Mouse (Mus musculus): ENCODE measurements around the gene Zfp536. TPM values are rescaled to one million over a fixed set of nuclear protein-coding genes. Genes with fewer than 3 reads are reported as not detected.

Zfp536 gene
- polyA plus RNA-seq (2015; fragmentation: Nextera tagmentation; extraction: Ambion mirVana): 9.4 and 10.7 TPM in 2 replicates

DNA sequence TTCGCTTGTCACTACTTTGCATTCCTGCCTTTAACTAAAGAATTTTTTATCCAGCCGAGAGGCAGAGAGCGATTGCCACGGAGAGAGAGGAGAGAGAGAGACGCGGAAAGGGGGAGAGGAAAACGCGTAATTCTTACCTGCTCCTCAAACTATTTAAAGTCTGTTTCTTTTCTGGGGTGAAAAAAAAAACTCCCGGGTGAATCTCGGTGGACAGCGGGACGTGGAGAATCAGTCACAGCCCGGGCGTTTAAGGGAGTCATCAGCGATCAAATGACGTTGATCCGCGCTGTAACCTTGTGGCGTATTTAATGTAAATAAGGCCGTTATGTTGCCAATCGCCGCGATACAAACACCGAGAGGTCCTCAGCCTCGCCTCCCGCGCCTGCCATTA is at the start of gene Zfp536:
TSS of gene Zfp536 (minus strand) at position 330 of the 391 bp plus-strand sequence.
- H3K4me1 ChIP-seq: peaks cover 40% of the 10 kb centered on the region
- H3K27me3 ChIP-seq: peaks cover 81% of the 10 kb centered on the region
- H3K36me3 ChIP-seq: no peaks in the 10 kb centered on the region
- peak within 1 kb of the TSS; percentile 99 for H3K4me2 ChIP-seq
- under 1% methylated on average over 27 of the region's 27 CpGs for WGBS
- H3K9ac ChIP-seq: peak within 1 kb of the TSS; percentile 64
- H3K27ac ChIP-seq: no peak within 1 kb of the TSS
- no peak for ATAC-seq (ENCODE audit: borderline replicate concordance, extremely low read depth, low FRiP score, low TSS enrichment)
- no peaks in the 10 kb centered on the region for H3K9me3 ChIP-seq
- H3K4me3 ChIP-seq: peak within 1 kb of the TSS; percentile 60

DNA sequence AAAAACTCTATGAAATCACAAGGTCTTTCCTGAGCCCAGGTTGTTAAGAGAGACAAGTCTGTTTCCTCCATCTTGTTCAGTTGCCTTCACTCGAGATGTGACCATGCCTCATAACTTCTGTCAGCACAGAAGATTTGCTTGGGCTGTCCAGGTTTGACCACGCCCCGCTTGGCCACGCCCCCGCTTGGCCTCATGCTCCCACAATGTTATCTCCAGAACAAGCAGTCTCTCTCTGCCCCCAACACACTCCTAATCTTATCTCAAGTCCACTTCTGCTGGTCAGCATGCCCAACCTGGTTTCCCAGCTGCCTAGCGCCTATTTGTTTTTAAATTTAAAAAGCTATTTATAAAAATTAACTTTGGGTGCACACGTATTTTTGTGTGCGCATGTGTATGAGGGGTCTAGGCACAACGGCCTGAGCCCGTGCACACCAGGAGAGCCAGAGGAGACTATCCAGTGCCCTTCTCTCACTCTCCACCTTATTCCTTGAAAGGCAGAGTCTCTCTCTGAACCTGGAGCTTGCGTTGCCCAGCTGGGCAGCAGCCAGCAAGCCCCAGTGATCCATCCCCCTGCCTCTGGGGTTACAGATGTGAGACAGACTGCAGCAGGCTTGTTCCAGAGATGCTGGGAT is 47.3 kb upstream of the Zfp536 start:
- no peak overlapping the region for H3K27ac ChIP-seq
- no peak for ATAC-seq (ENCODE audit: borderline replicate concordance, extremely low read depth, low FRiP score, low TSS enrichment)

DNA sequence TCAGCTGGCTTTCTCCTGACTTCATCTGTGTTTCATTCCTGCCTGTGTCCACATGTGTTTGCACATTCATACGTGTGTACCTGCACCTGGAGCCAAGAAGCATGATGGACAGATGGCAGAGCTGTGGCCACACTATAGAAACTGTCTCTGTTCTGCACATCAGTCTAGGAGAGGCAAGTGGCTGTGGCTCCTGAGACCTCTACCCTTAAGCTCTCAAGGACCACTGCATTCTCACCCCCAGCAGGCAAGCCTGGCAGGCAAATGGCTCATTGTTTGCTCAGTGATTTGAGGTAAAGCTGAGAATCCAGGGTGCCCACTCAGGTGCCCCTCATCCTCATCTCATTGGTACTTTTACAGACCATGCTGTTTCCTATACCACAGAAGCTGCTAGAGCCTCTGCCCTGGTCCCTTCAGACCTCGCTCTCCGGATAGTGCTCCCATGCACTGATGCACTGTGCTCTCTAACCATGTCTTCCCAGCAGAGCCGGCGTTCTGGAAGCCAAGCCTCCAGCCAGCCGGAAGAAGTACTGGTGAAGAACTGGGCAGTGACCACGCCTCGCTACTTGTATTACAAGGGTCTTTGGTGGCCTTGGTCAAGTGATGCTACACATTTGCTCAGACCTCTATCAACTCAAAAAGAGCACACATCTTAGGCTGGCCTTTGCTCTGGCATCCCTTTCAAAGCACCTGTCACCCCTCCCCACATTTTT is 45.3 kb upstream of the Zfp536 start:
- no peak for ATAC-seq (ENCODE audit: borderline replicate concordance, extremely low read depth, low FRiP score, low TSS enrichment)
- Histone ChIP-seq H3K4me1 (no peaks in the 10 kb centered on the region), H3K4me2 (no peak overlapping the region), H3K36me3 (no peaks in the 10 kb centered on the region), H3K4me3 (no peak overlapping the region), H3K27me3 (no peaks in the 10 kb centered on the region), H3K9ac (no peak overlapping the region), H3K9me3 (no peaks in the 10 kb centered on the region), H3K27ac (no peak overlapping the region)
- WGBS: 62% methylated on average over 8 of the region's 8 CpGs

More for the DNA sequence above, 47.3 kb upstream of the Zfp536 start:
- Histone ChIP-seq H3K4me1 (no peaks in the 10 kb centered on the region), H3K4me2 (no peak overlapping the region), H3K36me3 (no peaks in the 10 kb centered on the region), H3K9me3 (no peaks in the 10 kb centered on the region), H3K4me3 (no peak overlapping the region), H3K9ac (no peak overlapping the region), H3K27me3 (no peaks in the 10 kb centered on the region)
- 56% methylated on average over 11 of the region's 11 CpGs for WGBS

DNA sequence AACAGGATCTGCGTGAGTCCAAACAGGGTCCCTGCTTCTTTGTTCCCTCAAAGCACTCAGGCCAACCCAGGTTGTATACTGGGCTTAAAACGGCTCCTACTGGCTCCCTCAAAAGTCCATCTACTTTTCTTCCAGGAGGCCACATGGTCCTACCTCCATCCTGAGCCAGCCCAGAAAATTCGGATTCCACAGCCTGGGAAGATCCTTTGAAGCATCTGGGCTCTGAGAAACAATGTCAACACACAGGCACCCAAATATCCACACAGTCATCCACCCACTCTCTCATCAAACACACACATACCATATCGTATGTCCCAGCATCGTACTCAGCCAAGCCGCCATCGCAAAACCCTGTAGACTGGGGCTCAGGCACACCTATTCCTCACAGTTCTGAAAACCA is 43.5 kb upstream of the Zfp536 start:
- Histone ChIP-seq H3K4me3 (no peak overlapping the region), H3K9ac (no peak overlapping the region), H3K36me3 (no peaks in the 10 kb centered on the region), H3K27me3 (no peaks in the 10 kb centered on the region), H3K4me1 (no peaks in the 10 kb centered on the region), H3K27ac (no peak overlapping the region), H3K9me3 (no peaks in the 10 kb centered on the region), H3K4me2 (no peak overlapping the region)
- no peak for ATAC-seq (ENCODE audit: borderline replicate concordance, extremely low read depth, low FRiP score, low TSS enrichment)
- 86% methylated on average over 7 of the region's 7 CpGs for WGBS

DNA sequence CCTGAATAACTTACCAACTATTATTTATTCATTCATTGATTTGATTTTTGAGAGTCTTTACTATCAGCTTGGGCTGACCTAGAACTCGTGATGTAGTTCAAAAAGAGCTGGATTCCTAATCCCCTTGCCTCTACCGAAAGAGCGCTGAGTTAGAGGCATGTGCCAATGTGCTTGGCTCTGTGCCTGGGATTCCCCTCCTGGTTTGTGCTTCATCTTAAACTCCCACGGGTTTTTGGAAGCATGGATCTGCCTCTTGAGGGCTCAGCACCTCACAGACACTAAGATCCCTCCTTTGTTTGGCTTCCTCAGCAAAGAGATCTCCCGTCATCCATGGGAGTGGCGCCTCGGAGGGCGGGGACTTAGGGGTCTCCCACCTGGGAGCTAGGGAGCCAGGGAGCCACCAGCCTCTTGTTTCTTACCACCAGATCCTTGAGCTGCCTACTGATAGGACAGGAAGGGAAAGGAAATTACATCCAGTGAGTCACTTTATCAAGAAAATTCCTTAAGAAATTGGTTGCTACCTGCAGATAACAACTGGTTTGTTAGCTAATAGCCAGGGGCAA is 41.5 kb upstream of the Zfp536 start:
- H3K9me3 ChIP-seq: no peaks in the 10 kb centered on the region
- H3K4me3 ChIP-seq: no peak overlapping the region
- no peaks in the 10 kb centered on the region for H3K27me3 ChIP-seq
- no peak overlapping the region for H3K4me2 ChIP-seq
- no peak overlapping the region for H3K27ac ChIP-seq
- no peaks in the 10 kb centered on the region for H3K36me3 ChIP-seq
- no peak for ATAC-seq (ENCODE audit: borderline replicate concordance, extremely low read depth, low FRiP score, low TSS enrichment)
- WGBS: 41% methylated on average over 8 of the region's 8 CpGs
- H3K4me1 ChIP-seq: no peaks in the 10 kb centered on the region
- no peak overlapping the region for H3K9ac ChIP-seq

DNA sequence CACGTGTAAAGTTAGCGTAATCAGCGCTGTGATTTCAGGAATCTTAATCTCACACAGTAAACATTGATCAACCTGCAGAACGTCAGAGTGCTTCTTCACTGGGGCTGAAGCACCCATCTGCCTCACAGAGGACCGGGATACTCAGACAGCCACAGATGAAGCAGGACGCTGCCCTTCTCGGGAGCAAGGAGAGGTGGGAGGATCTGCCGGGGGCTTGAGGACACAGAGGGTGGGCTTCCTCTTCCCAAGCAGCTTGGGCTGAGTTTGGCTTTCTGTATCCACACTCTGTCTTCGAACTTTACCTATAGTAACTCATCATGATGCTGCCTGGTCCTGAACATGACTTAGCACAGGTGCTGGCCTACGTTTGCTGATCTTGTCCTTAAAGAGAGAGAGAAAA is 40.2 kb upstream of the Zfp536 start:
- no peaks in the 10 kb centered on the region for H3K36me3 ChIP-seq
- H3K9ac ChIP-seq: no peak overlapping the region
- no peak overlapping the region for H3K27ac ChIP-seq
- no peak for ATAC-seq (ENCODE audit: borderline replicate concordance, extremely low read depth, low FRiP score, low TSS enrichment)
- H3K4me1 ChIP-seq: no peaks in the 10 kb centered on the region
- no peak overlapping the region for H3K4me2 ChIP-seq
- H3K4me3 ChIP-seq: no peak overlapping the region
- 60% methylated on average over 10 of the region's 10 CpGs for whole genome bisulfite sequencing
- no peaks in the 10 kb centered on the region for H3K9me3 ChIP-seq
- H3K27me3 ChIP-seq: no peaks in the 10 kb centered on the region

DNA sequence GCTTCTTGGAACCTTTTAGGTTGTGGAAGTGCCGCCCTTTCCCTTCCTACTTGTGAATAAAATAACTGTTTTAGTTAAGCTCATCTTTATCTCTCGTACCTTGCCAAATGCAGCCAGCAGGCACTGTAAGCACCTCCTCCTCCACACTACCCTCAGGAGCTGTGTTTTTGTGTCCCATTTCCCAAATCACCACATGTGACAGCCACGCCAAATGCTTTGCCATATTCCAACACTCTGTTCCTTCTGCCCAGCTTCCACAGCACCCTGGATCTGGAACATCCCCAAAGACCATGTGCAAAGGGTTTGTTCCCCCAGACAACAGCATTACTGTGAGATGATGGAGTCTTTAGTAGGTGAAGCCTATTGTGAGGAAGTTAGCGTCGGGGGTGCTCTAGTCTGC is 36.5 kb upstream of the Zfp536 start:
- ATAC-seq (ENCODE audit: borderline replicate concordance, extremely low read depth, low FRiP score, low TSS enrichment): no peak
- Histone ChIP-seq H3K4me3 (no peak overlapping the region), H3K9ac (no peak overlapping the region), H3K4me1 (no peaks in the 10 kb centered on the region), H3K4me2 (no peak overlapping the region), H3K27ac (no peak overlapping the region), H3K27me3 (no peaks in the 10 kb centered on the region), H3K9me3 (no peaks in the 10 kb centered on the region), H3K36me3 (no peaks in the 10 kb centered on the region)
- 82% methylated on average over 5 of the region's 5 CpGs for WGBS

DNA sequence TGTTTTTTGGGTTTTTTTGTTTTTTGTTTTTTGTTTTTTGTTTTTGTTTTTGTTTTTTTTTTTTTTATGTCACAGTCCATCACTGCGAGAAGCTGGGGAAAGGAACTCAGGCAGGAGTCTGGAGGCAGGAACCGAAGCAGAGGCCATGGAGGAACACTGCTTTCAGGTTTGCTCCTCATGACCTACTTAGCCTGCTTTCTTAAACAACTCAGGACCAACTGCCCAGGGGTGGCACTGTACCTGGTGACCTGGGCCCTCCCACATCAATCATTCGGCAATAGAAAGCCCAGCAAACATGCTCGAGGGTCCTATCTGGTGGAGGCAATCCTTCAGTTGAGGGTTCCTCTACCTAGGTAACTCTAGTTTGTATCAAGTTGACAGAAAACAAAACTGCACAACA is 35.6 kb upstream of the Zfp536 start:
- WGBS: 78% methylated on average over 4 of the region's 4 CpGs
- H3K27ac ChIP-seq: no peak overlapping the region
- H3K9ac ChIP-seq: no peak overlapping the region
- no peaks in the 10 kb centered on the region for H3K9me3 ChIP-seq
- H3K4me2 ChIP-seq: no peak overlapping the region
- no peak overlapping the region for H3K4me3 ChIP-seq
- no peak for ATAC-seq (ENCODE audit: borderline replicate concordance, extremely low read depth, low FRiP score, low TSS enrichment)
- no peaks in the 10 kb centered on the region for H3K27me3 ChIP-seq
- no peaks in the 10 kb centered on the region for H3K4me1 ChIP-seq
- no peaks in the 10 kb centered on the region for H3K36me3 ChIP-seq

DNA sequence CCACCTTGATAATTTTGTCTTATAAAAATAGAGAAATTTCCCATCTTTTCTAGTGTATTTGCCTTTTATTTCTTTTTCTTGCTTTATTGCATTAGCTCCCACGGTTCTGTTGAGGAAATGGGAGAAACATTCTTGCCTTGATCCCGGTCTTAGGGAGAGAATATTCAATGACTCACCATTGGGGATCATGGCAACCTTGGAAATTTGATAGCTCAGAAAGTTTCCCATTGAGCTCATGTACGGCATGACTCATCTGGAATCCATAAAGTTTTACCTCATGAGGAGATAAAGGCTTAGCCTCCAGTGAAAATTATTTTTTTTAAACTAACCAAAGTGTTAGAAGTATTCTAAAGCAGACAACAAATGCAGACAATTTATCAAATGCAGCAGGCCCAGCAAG is 27.7 kb upstream of the Zfp536 start:
- H3K9me3 ChIP-seq: no peaks in the 10 kb centered on the region
- WGBS: 68% methylated on average over 3 of the region's 3 CpGs
- no peaks in the 10 kb centered on the region for H3K36me3 ChIP-seq
- H3K27me3 ChIP-seq: no peaks in the 10 kb centered on the region
- no peak for ATAC-seq (ENCODE audit: borderline replicate concordance, extremely low read depth, low FRiP score, low TSS enrichment)
- H3K9ac ChIP-seq: no peak overlapping the region
- no peak overlapping the region for H3K4me2 ChIP-seq
- H3K4me3 ChIP-seq: no peak overlapping the region
- H3K4me1 ChIP-seq: no peaks in the 10 kb centered on the region
- H3K27ac ChIP-seq: no peak overlapping the region

DNA sequence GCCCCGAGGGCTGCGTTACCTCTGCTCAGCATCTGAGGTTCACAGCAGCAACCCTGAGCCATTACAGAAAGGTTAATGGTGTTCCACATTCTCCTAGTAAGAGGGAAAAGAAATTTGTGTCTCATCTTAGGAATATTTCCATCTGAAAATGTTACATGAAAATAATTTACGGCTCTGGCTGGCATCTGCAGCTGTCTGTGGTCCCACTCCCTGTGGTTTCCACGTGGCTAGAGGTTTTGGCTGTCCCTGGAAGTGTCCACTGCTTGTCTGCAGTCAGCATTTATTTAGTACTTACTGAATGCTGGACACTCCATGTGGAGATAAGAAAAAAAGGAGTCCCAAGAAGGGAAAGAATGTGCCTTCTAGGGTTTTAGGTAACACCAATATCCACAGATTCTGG is 15.3 kb upstream of the Zfp536 start:
- H3K4me2 ChIP-seq: no peak overlapping the region
- no peak overlapping the region for H3K4me3 ChIP-seq
- H3K4me1 ChIP-seq: no peaks in the 10 kb centered on the region
- no peak overlapping the region for H3K27ac ChIP-seq
- H3K27me3 ChIP-seq: no peaks in the 10 kb centered on the region
- no peaks in the 10 kb centered on the region for H3K9me3 ChIP-seq
- H3K36me3 ChIP-seq: no peaks in the 10 kb centered on the region
- ATAC-seq (ENCODE audit: borderline replicate concordance, extremely low read depth, low FRiP score, low TSS enrichment): no peak
- no peak overlapping the region for H3K9ac ChIP-seq
- 72% methylated on average over 4 of the region's 4 CpGs for WGBS

DNA sequence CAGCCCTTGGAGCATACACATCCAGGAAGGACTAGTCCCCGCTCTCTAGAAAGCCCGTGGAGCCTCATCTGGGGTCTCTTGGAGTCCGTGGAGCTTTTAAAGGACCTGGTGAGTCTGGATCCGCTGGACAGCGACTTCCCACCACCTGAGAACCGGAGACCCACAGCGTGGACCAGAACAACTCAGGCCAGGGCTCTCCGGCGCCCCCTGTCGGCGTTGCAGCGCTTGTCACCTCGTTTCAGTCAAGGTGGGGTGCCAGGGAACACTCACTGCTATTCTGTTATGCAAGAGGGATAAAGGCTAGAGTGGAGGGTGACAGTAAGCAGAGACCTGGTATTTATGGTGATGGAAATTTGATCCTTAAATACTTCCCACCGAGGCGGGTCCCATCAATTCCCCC is 2.1 kb upstream of the Zfp536 start:
- ATAC-seq (ENCODE audit: borderline replicate concordance, extremely low read depth, low FRiP score, low TSS enrichment): no peak
- WGBS: 4% methylated on average over 15 of the region's 15 CpGs
- Histone ChIP-seq H3K4me1 (peaks cover 23% of the 10 kb centered on the region), H3K36me3 (no peaks in the 10 kb centered on the region), H3K9ac (no peak overlapping the region), H3K4me2 (no peak overlapping the region), H3K9me3 (no peaks in the 10 kb centered on the region), H3K4me3 (no peak overlapping the region), H3K27ac (no peak overlapping the region), H3K27me3 (peaks cover 60% of the 10 kb centered on the region)

DNA sequence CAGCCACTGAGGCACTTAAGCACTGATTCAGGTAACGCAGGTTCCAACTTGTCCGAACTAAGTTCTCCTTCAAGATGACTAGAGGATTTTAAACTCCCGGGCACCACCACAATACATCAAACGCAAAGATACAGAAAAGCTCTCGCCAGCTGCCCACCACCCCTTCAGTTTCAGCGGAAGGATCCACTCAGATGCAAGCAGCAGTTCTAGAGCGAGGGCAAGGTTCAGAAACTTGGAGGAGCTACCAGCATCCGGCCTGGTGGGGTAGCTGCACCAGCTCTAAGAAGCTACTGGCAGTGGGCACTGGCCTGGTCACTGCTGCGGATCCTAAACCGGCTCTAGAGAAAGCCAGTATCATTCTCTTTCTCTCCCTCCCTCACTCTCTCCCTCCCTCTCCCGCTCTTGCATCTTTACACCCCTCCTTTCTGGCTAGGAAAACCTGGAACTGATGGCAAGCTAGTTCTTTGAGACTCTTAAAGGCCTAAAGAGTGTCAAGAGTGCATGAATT is 1.1 kb upstream of the Zfp536 start:
- Histone ChIP-seq H3K9me3 (no peaks in the 10 kb centered on the region), H3K4me3 (no peak overlapping the region), H3K4me1 (peaks cover 31% of the 10 kb centered on the region), H3K9ac (no peak overlapping the region), H3K27me3 (peaks cover 69% of the 10 kb centered on the region), H3K36me3 (no peaks in the 10 kb centered on the region), H3K27ac (no peak overlapping the region), H3K4me2 (no peak overlapping the region)
- no peak for ATAC-seq (ENCODE audit: borderline replicate concordance, extremely low read depth, low FRiP score, low TSS enrichment)
- 42% methylated on average over 11 of the region's 11 CpGs for WGBS
